Mouse (Mus musculus) heart, embryonic 11.5 days (tissue): ENCODE results near the gene Acad8. TPM values are rescaled to one million over a fixed set of nuclear protein-coding genes. Genes with fewer than 3 reads are reported as not detected.

Experiments used
- ATAC-seq: fragments of 200-750 bp; cut with Nextera tagmentation; replicated peaks from 2 replicates; pipeline ENCODE4 v1.8.0; 2017; ENCODE audit warnings: moderate library complexity; ENCODE audit not compliant: insufficient number of reproducible peaks, low FRiP score, low TSS enrichment
- H3K27ac ChIP-seq: fragments of 300-500 bp; sonication (generic); 2 replicates; pipeline ENCODE4 v1.5.1; 2014; ENCODE audit warnings: mild to moderate bottlenecking, low read depth, low read length
- H3K27me3 ChIP-seq: fragments of 300-500 bp; sonication (generic); 2 replicates; pipeline ENCODE4 v1.6.1; 2014; ENCODE audit warnings: mild to moderate bottlenecking, low read length, mixed read lengths; ENCODE audit not compliant: control insufficient read depth, insufficient read depth
- H3K36me3 ChIP-seq: fragments of 300-500 bp; sonication (generic); 2 replicates; pipeline ENCODE4 v1.6.1; 2014; ENCODE audit warnings: mild to moderate bottlenecking, low read length, moderate library complexity, mixed read lengths; ENCODE audit not compliant: control insufficient read depth, insufficient read depth
- H3K4me1 ChIP-seq: fragments of 300-500 bp; sonication (generic); 2 replicates; pipeline ENCODE4 v1.6.1; 2014; ENCODE audit warnings: low read length; ENCODE audit not compliant: control insufficient read depth, insufficient read depth
- H3K4me2 ChIP-seq: fragments of 300-500 bp; sonication (generic); 2 replicates; pipeline ENCODE4 v1.6.1; 2014; ENCODE audit warnings: mild to moderate bottlenecking, moderate library complexity
- H3K4me3 ChIP-seq: fragments of 300-500 bp; sonication (generic); 2 replicates; pipeline ENCODE4 v1.5.1; 2014; ENCODE audit warnings: low read depth, low read length
- H3K9ac ChIP-seq: fragments of 300-500 bp; sonication (generic); 2 replicates; pipeline ENCODE4 v1.6.1; 2014; ENCODE audit warnings: mild to moderate bottlenecking, low read depth, low read length, moderate library complexity
- H3K9me3 ChIP-seq: fragments of 300-500 bp; sonication (generic); replicated peaks from 2 replicates; pipeline ENCODE4 v1.6.1; 2016; ENCODE audit warnings: low read length; ENCODE audit not compliant: control insufficient read depth
- WGBS: fragments of 180-500 bp; shearing (Covaris S2); extraction: QIAGEN DNeasy Blood & Tissue Kit; methylation state at CpG from one replicate; pipeline ENCODE4 v1.1.7; 2014; ENCODE audit not compliant: insufficient replicate concordance; 5-methylcytosine and 5-hydroxymethylcytosine counted together
- polyA plus RNA-seq: library from polyadenylated mRNA; unstranded; fragments of >200 nt; fragmentation: Nextera tagmentation; extraction: Ambion mirVana; gene quantifications from 2 replicates; pipeline ENCODE4 v1.2.1, GENCODE M21; 2014

Gene Acad8
- 32.5 and 35.1 TPM in 2 replicates for polyA plus RNA-seq

DNA sequence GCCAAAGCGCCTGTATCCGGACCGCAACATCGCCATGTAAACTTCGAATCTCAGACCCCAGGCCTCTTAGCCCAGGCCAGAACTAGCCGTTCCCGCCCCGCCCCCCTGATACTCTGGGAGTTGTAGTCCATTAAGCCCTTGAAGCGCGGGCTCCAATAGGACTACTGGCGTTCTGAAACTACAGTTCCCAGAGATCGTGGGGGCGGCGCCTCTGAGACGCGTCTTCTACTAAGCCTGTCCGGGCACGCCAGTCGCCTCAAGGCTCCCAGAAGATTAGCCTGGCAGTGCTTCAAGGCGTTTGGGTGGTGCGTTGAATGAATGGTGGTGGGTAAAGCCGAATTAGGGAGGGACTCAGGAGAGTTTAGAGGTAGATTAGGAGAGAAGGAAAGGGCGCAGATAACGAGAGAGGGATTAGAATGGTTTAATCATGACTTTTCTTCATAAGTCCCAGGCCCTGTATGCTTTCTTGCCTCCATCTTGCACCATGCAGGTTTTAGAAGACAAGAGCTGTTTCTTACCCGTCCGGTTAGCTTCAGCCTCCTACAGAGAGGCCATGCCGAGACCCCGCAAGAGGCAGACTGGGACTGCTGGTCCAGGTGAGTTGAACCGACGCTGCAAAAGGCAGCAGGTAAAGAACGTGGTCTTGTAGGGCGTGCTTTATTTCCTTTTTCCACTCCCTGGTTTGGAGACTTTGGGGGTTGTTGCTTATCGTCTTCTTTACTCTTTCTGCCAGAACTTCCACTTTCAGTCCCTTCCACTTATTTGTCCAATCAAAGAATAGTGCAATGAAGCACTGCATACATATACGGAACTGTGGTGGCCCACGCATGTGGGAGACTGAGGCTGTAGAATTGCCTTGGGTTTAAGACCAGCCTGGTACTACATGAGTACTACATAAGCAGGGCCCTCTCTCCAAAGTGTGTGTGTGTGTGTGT is at the start of gene Acad8, which contains the start of gene Thyn1:
Acad8 (minus strand) TSS at position 106 of the 935 bp plus-strand sequence.
Thyn1 (plus strand) TSS at position 250 of the 935 bp plus-strand sequence.
- ATAC-seq: peak; percentile 99
- Histone ChIP-seq H3K9me3 (no peaks in the 10 kb centered on the region), H3K4me1 (peaks cover 9% of the 10 kb centered on the region), H3K9ac (peak within 1 kb of the TSS; percentile 91), H3K4me2 (peak within 1 kb of the TSS; percentile 91), H3K27ac (peak within 1 kb of the TSS; percentile 35), H3K27me3 (no peaks in the 10 kb centered on the region), H3K4me3 (peak within 1 kb of the TSS; percentile 84), H3K36me3 (peaks cover 3% of the 10 kb centered on the region; the same call in 1 of the 2 replicates)
- 2% methylated on average over 35 of the region's 35 CpGs for whole genome bisulfite sequencing

DNA sequence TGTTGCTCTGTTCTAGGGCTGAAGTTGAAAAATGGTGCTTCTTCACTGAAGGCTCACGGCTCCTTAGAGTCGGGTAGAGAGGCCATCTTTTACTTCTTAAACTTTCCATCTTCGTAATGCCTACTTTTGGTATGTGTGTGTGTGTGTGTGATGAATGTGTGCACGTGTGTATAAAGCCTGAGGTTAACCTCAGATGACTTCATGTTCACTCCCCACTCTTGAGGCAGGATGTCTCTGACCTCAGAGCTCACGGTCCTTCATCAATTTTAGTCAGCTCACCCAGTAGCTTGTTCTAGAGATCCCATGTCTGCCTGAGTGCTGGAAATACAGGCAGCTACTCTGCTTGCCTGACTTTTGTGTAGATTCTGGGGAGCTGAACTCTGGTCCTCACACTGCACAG is 44.5 kb upstream of the Acad8 start:
- no peak overlapping the region for H3K4me3 ChIP-seq
- 90% methylated on average over 5 of the region's 5 CpGs for WGBS
- no peak for ATAC-seq
- H3K4me1 ChIP-seq: no peaks in the 10 kb centered on the region
- no peaks in the 10 kb centered on the region for H3K9me3 ChIP-seq
- no peak overlapping the region for H3K9ac ChIP-seq
- H3K27me3 ChIP-seq: no peaks in the 10 kb centered on the region
- H3K4me2 ChIP-seq: no peak overlapping the region
- H3K27ac ChIP-seq: no peak overlapping the region
- H3K36me3 ChIP-seq: peaks cover 24% of the 10 kb centered on the region

DNA sequence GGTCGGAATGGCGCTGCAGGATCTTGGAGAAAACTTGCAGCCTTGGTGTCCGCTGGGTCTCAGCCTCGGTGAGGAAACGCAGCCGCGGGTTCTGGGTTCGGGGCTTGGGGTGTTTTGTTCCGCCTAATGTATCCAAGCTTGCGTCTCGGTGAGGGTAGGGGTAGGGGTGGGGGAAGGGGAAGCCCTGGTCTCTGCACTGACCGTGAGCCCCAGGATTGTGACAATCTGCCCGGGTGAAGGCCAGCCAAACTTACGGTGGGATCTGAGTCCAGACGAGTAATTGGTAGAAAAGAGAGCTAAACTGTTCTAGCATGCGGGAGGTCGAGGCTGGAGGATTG is 31.4 kb upstream of the Acad8 start:
- Histone ChIP-seq H3K36me3 (no peaks in the 10 kb centered on the region), H3K4me3 (peak overlapping the region; percentile 98), H3K9me3 (no peaks in the 10 kb centered on the region), H3K27ac (peak overlapping the region; percentile 93; the same call in 1 of the 2 replicates), H3K4me2 (peak overlapping the region; percentile 96), H3K9ac (peak overlapping the region; percentile 96), H3K27me3 (no peaks in the 10 kb centered on the region), H3K4me1 (peaks cover 24% of the 10 kb centered on the region)
- ATAC-seq: peak; percentile 16
- under 1% methylated on average over 17 of the region's 17 CpGs for WGBS

DNA sequence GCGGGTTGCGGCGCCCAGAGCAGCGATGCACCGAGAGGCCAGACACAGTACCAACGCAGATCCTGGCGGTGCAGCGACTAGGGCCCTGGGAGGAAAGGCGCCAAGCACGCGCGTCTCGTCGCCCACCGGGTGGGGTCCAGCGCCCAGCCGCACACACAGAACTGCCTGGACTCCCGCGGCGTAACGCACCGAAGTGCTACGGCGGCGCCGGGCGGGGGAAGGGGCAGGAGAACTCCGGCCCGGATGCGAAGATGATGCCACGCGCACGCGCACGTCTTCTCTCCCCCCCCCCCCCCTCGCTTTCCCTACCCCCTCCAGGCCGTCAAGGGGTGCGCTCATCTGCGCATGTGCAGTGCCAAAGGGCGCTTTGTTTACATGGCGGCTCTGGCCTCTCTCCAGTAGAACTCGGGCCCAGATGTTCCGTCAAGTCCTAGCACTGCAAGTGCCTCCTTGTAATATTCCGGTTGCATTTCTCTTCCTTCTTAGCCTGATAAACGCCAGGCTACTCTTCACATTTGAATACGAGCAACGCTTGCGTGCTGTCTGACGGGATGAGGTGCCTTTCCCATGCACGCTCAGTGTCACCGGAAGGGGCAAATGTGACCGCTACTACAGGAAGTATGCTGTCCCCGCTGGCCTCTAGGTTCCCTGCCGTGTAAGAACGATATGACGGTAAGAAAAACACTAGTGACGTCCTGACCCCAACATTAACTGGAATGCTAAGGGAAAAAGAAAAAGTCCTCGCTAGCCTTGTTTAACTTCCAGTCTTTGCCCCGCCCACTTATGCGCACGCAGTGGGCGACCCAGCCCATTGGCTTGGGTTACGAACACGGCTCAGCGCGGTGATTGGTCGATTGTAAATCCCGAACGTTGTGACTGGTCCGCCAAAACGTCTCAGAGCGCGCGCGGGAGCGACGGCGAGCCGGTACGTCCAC is 30.7 kb upstream of the Acad8 start, which contains the start of the genes Vps26b and Ncapd3:
Vps26b (minus strand) TSS at position 238 of the 935 bp plus-strand sequence.
Ncapd3 (plus strand) TSS at position 348 of the 935 bp plus-strand sequence.
- under 1% methylated on average over 73 of the region's 80 CpGs for WGBS
- ATAC-seq: peak; percentile 93
- Histone ChIP-seq H3K4me3 (peak within 1 kb of the TSS; percentile 98), H3K36me3 (no peaks in the 10 kb centered on the region), H3K27ac (peak within 1 kb of the TSS; percentile 93), H3K4me1 (peaks cover 24% of the 10 kb centered on the region), H3K4me2 (peak within 1 kb of the TSS; percentile 96), H3K9ac (peak within 1 kb of the TSS; percentile 96), H3K27me3 (no peaks in the 10 kb centered on the region), H3K9me3 (no peaks in the 10 kb centered on the region)

- peak overlapping the region; percentile 96 for H3K4me2 ChIP-seq
- H3K36me3 ChIP-seq: no peaks in the 10 kb centered on the region
- no peaks in the 10 kb centered on the region for H3K27me3 ChIP-seq
- WGBS: under 1% methylated on average over 52 of the region's 52 CpGs
- peak overlapping the region; percentile 98 for H3K4me3 ChIP-seq
- peak; percentile 15; the same call in 1 of the 2 replicates for ATAC-seq
- H3K9ac ChIP-seq: peak overlapping the region; percentile 96
- H3K27ac ChIP-seq: peak overlapping the region; percentile 93
- no peaks in the 10 kb centered on the region for H3K9me3 ChIP-seq
- H3K4me1 ChIP-seq: peaks cover 24% of the 10 kb centered on the region
Measured at GRCm38 (mm10) chr9:27029022-27029827, 29.9 kb upstream of the Acad8 start.

- no peak overlapping the region for H3K4me2 ChIP-seq
- no peak overlapping the region for H3K27ac ChIP-seq
- WGBS: 79% methylated on average over 1 of the region's 1 CpGs
- no peak overlapping the region for H3K4me3 ChIP-seq
- no peak overlapping the region for H3K9ac ChIP-seq
- no peak for ATAC-seq
- peaks cover 16% of the 10 kb centered on the region for H3K4me1 ChIP-seq
- no peaks in the 10 kb centered on the region for H3K36me3 ChIP-seq
- no peaks in the 10 kb centered on the region for H3K9me3 ChIP-seq
- H3K27me3 ChIP-seq: no peaks in the 10 kb centered on the region
Measured at GRCm38 (mm10) chr9:27026708-27027107, 27.3 kb upstream of the Acad8 start.

GRCm38 (mm10) chr9:27023681-27024080 is 24.3 kb upstream of the Acad8 start:
- H3K9me3 ChIP-seq: no peaks in the 10 kb centered on the region
- ATAC-seq: no peak
- no peak overlapping the region for H3K27ac ChIP-seq
- WGBS: 78% methylated on average over 4 of the region's 4 CpGs
- peaks cover 10% of the 10 kb centered on the region for H3K4me1 ChIP-seq
- H3K4me2 ChIP-seq: no peak overlapping the region
- H3K27me3 ChIP-seq: no peaks in the 10 kb centered on the region
- H3K9ac ChIP-seq: no peak overlapping the region
- no peaks in the 10 kb centered on the region for H3K36me3 ChIP-seq
- H3K4me3 ChIP-seq: no peak overlapping the region
